Mouse (Mus musculus) limb, embryonic 11.5 days (tissue): ENCODE data around the gene BC055324. TPM values are rescaled to one million over a fixed set of nuclear protein-coding genes. Genes with fewer than 3 reads are reported as not detected.

Experiments
- ATAC-seq: fragments of 200-750 bp; cut with Nextera tagmentation; 2 replicates; pipeline ENCODE4 v1.8.0; 2017; ENCODE audit warnings: low read depth; ENCODE audit not compliant: insufficient number of reproducible peaks, low FRiP score, low TSS enrichment
- DNase-seq: peaks from one replicate; pipeline ENCODE4 v3.0.0-alpha.2; 2015; ENCODE audit warnings: low spot score
- H3K27ac ChIP-seq: fragments of 300-500 bp; sonication (generic); replicated peaks from 2 replicates; pipeline ENCODE4 v1.5.1; 2014; ENCODE audit warnings: low read depth, mild to moderate bottlenecking, low read length
- H3K27me3 ChIP-seq: fragments of 300-500 bp; sonication (generic); 2 replicates; pipeline ENCODE4 v1.6.1; 2014; ENCODE audit warnings: mild to moderate bottlenecking, low read length, mixed read lengths; ENCODE audit not compliant: control insufficient read depth, insufficient read depth
- H3K36me3 ChIP-seq: fragments of 300-500 bp; sonication (generic); 2 replicates; pipeline ENCODE4 v1.6.1; 2014; ENCODE audit warnings: mild to moderate bottlenecking, low read length, moderate library complexity, mixed read lengths; ENCODE audit not compliant: control insufficient read depth, insufficient read depth
- H3K4me1 ChIP-seq: fragments of 300-500 bp; sonication (generic); 2 replicates; pipeline ENCODE4 v1.6.1; 2014; ENCODE audit warnings: low read length, mixed read lengths; ENCODE audit not compliant: control insufficient read depth, insufficient read depth
- H3K4me2 ChIP-seq: fragments of 300-500 bp; sonication (generic); 2 replicates; pipeline ENCODE4 v1.6.1; 2014; ENCODE audit warnings: low read depth, mild to moderate bottlenecking, moderate library complexity; ENCODE audit not compliant: severe bottlenecking
- H3K4me3 ChIP-seq: fragments of 300-500 bp; sonication (generic); 2 replicates; pipeline ENCODE4 v1.5.1; 2014; ENCODE audit warnings: low read depth, low read length
- H3K9ac ChIP-seq: fragments of 300-500 bp; sonication (generic); 2 replicates; pipeline ENCODE4 v1.6.1; 2014; ENCODE audit warnings: mild to moderate bottlenecking, low read length
- H3K9me3 ChIP-seq: fragments of 300-500 bp; sonication (generic); 2 replicates; pipeline ENCODE4 v1.6.1; 2016; ENCODE audit warnings: low read length; ENCODE audit not compliant: control insufficient read depth
- WGBS: fragments of 180-500 bp; shearing (Covaris S2); extraction: QIAGEN DNeasy Blood & Tissue Kit; methylation state at CpG from one replicate; pipeline ENCODE4 v1.1.7; 2014; 5-methylcytosine and 5-hydroxymethylcytosine counted together
- polyA plus RNA-seq: library from polyadenylated mRNA; unstranded; fragments of >200 nt; fragmentation: Nextera tagmentation; extraction: Ambion mirVana; gene quantifications from 2 replicates; pipeline ENCODE4 v1.2.1, GENCODE M21; 2014

BC055324 gene
- polyA plus RNA-seq, 1 experiment from 2014 or later = 45.2 TPM

GRCm38 (mm10) chr1:163908389-163908788 lies 86.2 kb downstream of the BC055324 start:
- no peaks in the 10 kb centered on the region for H3K36me3 ChIP-seq
- no peaks in the 10 kb centered on the region for H3K9me3 ChIP-seq
- H3K27me3 ChIP-seq = no peaks in the 10 kb centered on the region
- H3K9ac ChIP-seq = no peak overlapping the region
- ATAC-seq (no peak), DNase-seq (no peak)
- peaks cover 11% of the 10 kb centered on the region for H3K4me1 ChIP-seq
- H3K27ac ChIP-seq = no peak overlapping the region
- WGBS = 52% methylated on average over 11 of the region's 11 CpGs
- no peak overlapping the region for H3K4me2 ChIP-seq
- H3K4me3 ChIP-seq = no peak overlapping the region

GRCm38 (mm10) chr1:163907007-163907811 lies 87.4 kb downstream of the BC055324 start:
- Histone ChIP-seq H3K9me3 (no peaks in the 10 kb centered on the region), H3K27me3 (no peaks in the 10 kb centered on the region), H3K27ac (no peak overlapping the region), H3K9ac (no peak overlapping the region), H3K4me1 (peaks cover 11% of the 10 kb centered on the region), H3K4me3 (no peak overlapping the region), H3K4me2 (no peak overlapping the region), H3K36me3 (no peaks in the 10 kb centered on the region)
- WGBS = 10% methylated on average over 4 of the region's 4 CpGs
- ATAC-seq = peak; percentile 80
- DNase-seq = no peak

GRCm38 (mm10) chr1:163903411-163903810 lies 91.2 kb downstream of the BC055324 start:
- ATAC-seq = no peak
- 86% methylated on average over 3 of the region's 3 CpGs for WGBS
- no peak overlapping the region for H3K27ac ChIP-seq
- H3K36me3 ChIP-seq = no peaks in the 10 kb centered on the region
- no peaks in the 10 kb centered on the region for H3K27me3 ChIP-seq
- DNase-seq = no peak
- no peak overlapping the region for H3K4me3 ChIP-seq
- no peaks in the 10 kb centered on the region for H3K9me3 ChIP-seq
- H3K9ac ChIP-seq = no peak overlapping the region
- no peak overlapping the region for H3K4me2 ChIP-seq
- peaks cover 11% of the 10 kb centered on the region for H3K4me1 ChIP-seq

- WGBS = 90% methylated on average over 2 of the region's 2 CpGs
- ATAC-seq (no peak), DNase-seq (no peak)
- H3K9me3 ChIP-seq = no peaks in the 10 kb centered on the region
- H3K4me3 ChIP-seq = no peak overlapping the region
- H3K27ac ChIP-seq = no peak overlapping the region
- no peak overlapping the region for H3K4me2 ChIP-seq
- no peaks in the 10 kb centered on the region for H3K36me3 ChIP-seq
- H3K4me1 ChIP-seq = peaks cover 18% of the 10 kb centered on the region; the same call in 1 of the 2 replicates
- no peaks in the 10 kb centered on the region for H3K27me3 ChIP-seq
- no peak overlapping the region for H3K9ac ChIP-seq
These were observed 94.4 kb downstream of the BC055324 start for GRCm38 (mm10) chr1:163900168-163900567.

- DNase-seq (no peak), ATAC-seq (no peak)
- Histone ChIP-seq H3K36me3 (no peaks in the 10 kb centered on the region), H3K27me3 (no peaks in the 10 kb centered on the region), H3K4me3 (no peak overlapping the region), H3K9ac (no peak overlapping the region), H3K4me2 (no peak overlapping the region), H3K4me1 (peaks cover 23% of the 10 kb centered on the region; the same call in 1 of the 2 replicates), H3K9me3 (no peaks in the 10 kb centered on the region), H3K27ac (no peak overlapping the region)
- 86% methylated on average over 2 of the region's 2 CpGs for WGBS
These were observed 95.0 kb downstream of the BC055324 start for GRCm38 (mm10) chr1:163899575-163899974.

GRCm38 (mm10) chr1:163898291-163898764 lies 96.3 kb downstream of the BC055324 start:
- H3K4me2 ChIP-seq = no peak overlapping the region
- 6% methylated on average over 5 of the region's 5 CpGs for WGBS
- no peaks in the 10 kb centered on the region for H3K27me3 ChIP-seq
- ATAC-seq (peak; percentile 86), DNase-seq (peak; percentile 62)
- H3K9me3 ChIP-seq = no peaks in the 10 kb centered on the region
- H3K27ac ChIP-seq = peak overlapping the region; percentile 67; the same call in 1 of the 2 replicates
- H3K4me1 ChIP-seq = peaks cover 29% of the 10 kb centered on the region; the same call in 1 of the 2 replicates
- no peak overlapping the region for H3K4me3 ChIP-seq
- H3K9ac ChIP-seq = no peak overlapping the region
- H3K36me3 ChIP-seq = no peaks in the 10 kb centered on the region

Other genes with a start within 250 kb of the BC055324 start
- 57.1 and 59.8 TPM in 2 replicates for gene Kifap3, start 215.2 kb downstream of the BC055324 start, polyA plus RNA-seq
- gene Scyl3, start 65.7 kb downstream of the BC055324 start, polyA plus RNA-seq = 19.9 and 24.2 TPM in 2 replicates
- gene Mettl18, start 93 bp upstream of the BC055324 start, polyA plus RNA-seq = 11.9 and 13.2 TPM in 2 replicates
- 0.06 TPM in 1 of 2 replicates, not detected in the other for gene Sele, start 53.4 kb upstream of the BC055324 start, polyA plus RNA-seq
- gene Sell, start 67.2 kb upstream of the BC055324 start, polyA plus RNA-seq = not detected in 2 replicates
- 0.07 TPM in 1 of 2 replicates, not detected in the other for gene Selp, start 120.5 kb upstream of the BC055324 start, polyA plus RNA-seq
- gene F5, start 157.0 kb upstream of the BC055324 start, polyA plus RNA-seq = 0.16 and 0.35 TPM in 2 replicates